Mouse (Mus musculus): ENCODE measurements at regions not wholly inside any gene's neighbourhood (a gene's known extent, or its start where the extent isn't known, plus 50 kb on each side); places are given as distances from the start of the nearest gene placed in this dataset.

GRCm38 (mm10) chr3:52510088-52510765 is 242.1 kb downstream of the Foxo1 start:
- no peak for DNase-seq (ENCODE audit: low read depth)

GRCm38 (mm10) chr3:52503925-52504324 is 235.8 kb downstream of the Foxo1 start:
- no peak for DNase-seq (ENCODE audit: low read depth)

- DNase-seq (ENCODE audit: low read depth) = no peak
Observed at GRCm38 (mm10) chr3:52502223-52502622, 234.1 kb downstream of the Foxo1 start.

DNA sequence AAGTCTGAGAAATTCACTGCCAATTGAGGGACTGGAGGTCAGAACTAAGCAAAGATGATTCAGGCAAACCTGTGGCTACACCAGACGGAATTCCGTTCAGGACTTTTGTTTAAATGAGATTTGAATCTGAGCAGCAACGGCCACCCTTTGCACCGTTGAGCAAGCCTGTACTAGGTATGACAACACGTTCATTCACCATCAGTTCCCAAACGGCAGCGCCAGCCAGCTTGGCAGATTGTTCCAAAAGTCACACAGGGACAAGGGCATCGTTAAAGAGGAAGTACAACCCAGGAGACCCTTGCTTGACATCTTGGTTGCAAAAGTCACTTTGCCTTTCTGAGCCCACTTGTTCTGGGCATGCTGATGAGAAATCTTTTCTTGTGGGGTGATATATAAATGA is 233.5 kb downstream of the Foxo1 start:
- DNase-seq (ENCODE audit: low read depth) = no peak

- DNase-seq (ENCODE audit: low read depth) = no peak
Observed at GRCm38 (mm10) chr3:52500026-52500425, 231.9 kb downstream of the Foxo1 start.

GRCm38 (mm10) chr3:52499581-52499980 is 231.4 kb downstream of the Foxo1 start:
- no peak for DNase-seq (ENCODE audit: low read depth)

- no peak for DNase-seq (ENCODE audit: low read depth)
Observed at GRCm38 (mm10) chr3:52498506-52499228, 230.5 kb downstream of the Foxo1 start.

DNA sequence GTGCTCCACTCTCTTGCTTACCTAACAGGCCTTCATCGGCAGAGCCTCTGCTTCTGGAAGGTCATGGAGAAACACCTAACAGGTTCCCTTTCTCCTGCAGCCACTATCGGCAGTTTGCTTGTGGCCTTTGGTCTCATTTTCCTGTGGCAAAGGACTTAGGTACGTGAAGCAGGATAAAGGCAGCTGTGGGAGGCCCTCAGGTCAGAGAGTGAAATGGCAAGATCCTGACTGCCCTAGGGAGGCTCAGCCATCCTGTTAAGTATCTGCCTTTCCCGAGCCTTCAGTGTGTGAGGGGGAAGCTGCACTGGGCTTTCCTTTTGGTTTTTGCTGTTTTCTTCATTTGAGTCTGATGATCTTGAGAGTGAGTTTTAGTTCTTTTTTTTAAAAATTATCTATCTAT is 228.8 kb downstream of the Foxo1 start:
- no peak for DNase-seq (ENCODE audit: low read depth)

DNA sequence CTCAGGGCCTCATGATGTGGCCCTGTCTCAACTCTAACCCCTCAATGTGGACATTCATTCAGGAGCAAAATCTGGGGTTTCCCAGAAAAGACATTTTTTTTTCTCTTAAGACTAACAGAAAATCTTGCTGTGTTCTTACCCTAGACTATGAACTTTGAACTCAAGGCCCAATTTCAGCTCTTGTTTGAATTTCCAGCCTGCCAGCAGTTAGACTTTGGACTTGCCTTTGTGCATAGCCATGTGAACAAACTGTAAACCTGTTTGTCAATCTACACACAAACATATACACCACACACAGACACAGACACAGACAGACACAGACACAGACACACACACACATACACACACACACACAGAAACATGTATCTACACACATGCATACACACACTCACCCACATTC is 227.3 kb downstream of the Foxo1 start:
- DNase-seq (ENCODE audit: low read depth) = no peak

- DNase-seq (ENCODE audit: low read depth) = no peak
Observed at GRCm38 (mm10) chr3:52494924-52495323, 226.8 kb downstream of the Foxo1 start.

- no peak for DNase-seq (ENCODE audit: low read depth)
Observed at GRCm38 (mm10) chr3:52479186-52479585, 211.1 kb downstream of the Foxo1 start.

GRCm38 (mm10) chr3:52469900-52470299 is 201.8 kb downstream of the Foxo1 start:
- DNase-seq (ENCODE audit: low read depth) = no peak

DNA sequence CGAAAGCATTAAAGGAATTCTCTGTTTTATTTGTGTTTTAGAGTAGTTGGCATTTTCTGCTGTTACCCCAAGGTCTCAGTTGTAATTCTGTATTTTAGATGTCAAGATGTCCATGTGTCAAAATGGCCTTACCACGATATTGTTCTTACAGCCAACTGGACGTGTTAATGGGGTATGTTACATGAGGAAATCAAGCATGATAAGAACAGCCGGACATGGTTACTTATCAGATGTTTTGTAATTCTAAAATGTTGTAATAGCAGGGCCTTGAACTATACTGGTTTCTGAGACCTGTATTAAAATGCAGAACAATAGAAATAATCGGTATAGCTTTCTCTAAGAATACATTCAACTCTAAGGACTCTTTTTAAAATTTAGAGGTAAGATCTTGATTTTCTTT is 201.3 kb downstream of the Foxo1 start:
- no peak for DNase-seq (ENCODE audit: low read depth)

DNA sequence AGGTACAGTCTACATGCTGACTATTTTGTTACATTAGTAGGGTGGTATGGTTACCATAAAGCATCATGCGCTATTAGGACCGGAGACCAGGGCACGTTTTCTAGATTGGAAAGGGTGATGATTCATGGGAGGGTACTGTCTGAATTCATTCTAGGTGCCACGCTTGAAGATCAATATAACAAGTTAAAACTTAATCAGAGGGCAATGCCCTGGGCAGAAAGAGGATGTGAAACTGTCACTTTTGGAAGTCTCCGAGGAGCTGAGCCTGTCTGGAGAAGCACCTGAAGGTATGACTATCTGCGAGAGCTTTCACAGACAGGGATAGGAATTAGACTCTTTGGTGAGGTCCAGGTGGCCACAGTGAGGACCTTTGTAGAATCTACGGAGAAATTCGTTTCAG is 200.2 kb downstream of the Foxo1 start:
- DNase-seq (ENCODE audit: low read depth) = no peak

- no peak for DNase-seq (ENCODE audit: low read depth)
Observed at GRCm38 (mm10) chr3:52467876-52468275, 199.7 kb downstream of the Foxo1 start.

DNA sequence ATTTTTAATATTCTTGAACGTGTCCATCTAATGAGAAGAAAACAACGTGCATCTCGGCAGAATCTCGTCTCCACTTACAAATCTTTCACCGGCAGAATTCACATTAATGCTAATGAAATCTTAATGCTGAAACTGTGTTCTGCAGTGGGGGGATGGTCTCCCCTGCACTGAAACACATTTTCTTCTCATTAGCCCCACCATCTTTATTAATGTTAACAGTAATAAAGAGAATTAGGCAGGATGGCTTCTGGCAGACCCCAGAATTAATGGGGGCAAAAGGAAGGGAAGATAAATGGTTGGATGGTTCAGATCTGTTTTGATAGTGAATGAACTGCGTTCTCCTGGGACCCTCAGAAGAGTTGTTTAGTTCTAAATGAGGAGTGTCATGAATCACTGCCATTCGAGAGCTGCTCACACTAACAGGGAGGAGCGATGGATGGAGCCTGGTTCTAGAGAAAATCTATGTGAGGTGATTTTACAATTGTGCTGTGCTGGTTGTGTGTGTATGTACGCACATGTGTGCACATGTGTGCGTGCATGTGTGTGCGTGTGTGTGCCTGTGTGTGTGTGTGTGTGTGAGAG is 198.9 kb downstream of the Foxo1 start:
- DNase-seq (ENCODE audit: low read depth) = no peak

DNA sequence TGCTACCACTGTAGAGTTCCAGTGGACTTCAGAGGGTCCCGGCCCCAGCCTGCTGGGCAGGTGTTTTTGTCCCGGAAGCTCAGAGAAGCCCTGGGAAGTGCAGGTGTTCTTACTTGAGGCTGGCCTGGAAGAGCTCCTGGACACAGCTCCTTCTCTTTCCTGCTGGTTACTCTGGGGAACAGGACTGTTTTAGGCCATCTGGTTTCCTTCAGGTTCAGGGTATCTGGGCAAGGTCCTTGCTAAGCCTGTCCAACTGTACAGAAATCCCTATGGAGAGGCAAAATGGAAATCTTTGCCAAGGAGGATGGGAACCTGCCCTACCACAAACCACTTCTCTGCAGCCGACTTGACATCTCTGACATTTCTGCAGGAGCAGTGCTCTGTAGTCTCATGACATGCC is 198.4 kb downstream of the Foxo1 start:
- DNase-seq (ENCODE audit: low read depth) = no peak

DNA sequence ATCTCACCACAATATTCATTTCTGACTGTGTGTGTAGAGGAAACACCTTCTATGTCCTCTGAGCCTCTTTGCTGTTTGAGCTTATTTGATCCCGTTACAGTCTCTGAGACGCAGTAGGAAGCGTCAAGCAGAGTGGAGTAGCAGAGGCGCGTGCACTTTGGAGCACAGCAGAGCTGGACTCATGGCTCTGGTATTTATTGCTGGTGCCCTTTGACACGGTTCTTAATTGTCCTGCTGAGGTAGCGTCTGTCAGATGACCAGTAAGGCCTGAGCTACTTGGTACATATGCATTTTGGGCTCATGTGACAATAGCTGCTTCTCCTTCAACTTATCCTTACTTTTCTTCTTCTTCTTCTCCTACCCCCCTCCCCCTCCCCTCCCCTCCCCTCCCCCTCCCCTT is 195.8 kb downstream of the Foxo1 start:
- DNase-seq (ENCODE audit: low read depth) = no peak

GRCm38 (mm10) chr3:52454955-52455354 is 186.8 kb downstream of the Foxo1 start:
- DNase-seq (ENCODE audit: low read depth) = no peak

DNA sequence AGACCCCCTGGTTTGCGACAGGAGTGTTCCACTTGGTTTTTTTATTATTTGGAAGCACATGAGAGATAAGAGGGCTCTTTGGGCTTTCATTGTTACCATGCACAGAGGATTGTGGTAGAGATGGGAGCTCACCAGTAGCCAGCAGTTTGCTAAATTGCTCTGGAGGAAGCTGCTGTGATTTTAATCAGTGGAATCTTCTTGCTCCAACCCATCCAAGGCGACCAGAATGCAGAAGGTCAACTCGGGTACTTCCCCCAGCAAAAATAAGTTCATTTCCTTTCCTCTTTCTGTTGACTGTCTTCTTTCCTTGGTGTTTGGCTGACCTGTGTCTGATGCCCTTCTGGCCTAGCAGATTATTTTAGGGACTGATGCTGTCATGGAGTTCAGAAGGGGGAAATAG is 184.9 kb downstream of the Foxo1 start:
- no peak for DNase-seq (ENCODE audit: low read depth)

- no peak for DNase-seq (ENCODE audit: low read depth)
Observed at GRCm38 (mm10) chr3:52452345-52452744, 184.2 kb downstream of the Foxo1 start.

GRCm38 (mm10) chr3:52446991-52447390 is 178.9 kb downstream of the Foxo1 start:
- no peak for DNase-seq (ENCODE audit: low read depth)

DNA sequence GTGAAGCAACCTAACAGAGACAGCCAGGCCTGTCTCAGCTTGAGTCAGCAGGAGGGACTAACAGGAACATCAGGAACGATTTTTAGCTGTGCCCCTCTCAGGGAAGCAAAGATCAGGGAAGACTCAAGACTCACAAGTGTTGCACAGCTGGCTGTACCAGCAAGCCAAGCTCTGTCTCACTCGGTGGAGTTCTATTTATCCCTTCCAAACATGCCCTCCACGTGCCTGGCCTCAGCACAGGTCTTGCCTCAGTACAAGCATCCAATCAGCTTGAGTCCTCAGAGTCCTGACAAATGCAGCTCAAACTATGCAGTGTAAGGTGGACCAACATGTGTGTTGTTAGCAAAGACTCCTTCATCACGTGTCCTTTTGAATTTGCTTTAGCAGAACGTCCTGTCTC is 178.4 kb downstream of the Foxo1 start:
- no peak for DNase-seq (ENCODE audit: low read depth)
